Mouse (Mus musculus): Measurements from ENCODE around the gene Gm9944. TPM values are rescaled to one million over a fixed set of nuclear protein-coding genes. Genes with fewer than 3 reads are reported as not detected.

The Gm9944 gene
- total and polyA plus RNA-seq, 3 experiments = not detected

DNA sequence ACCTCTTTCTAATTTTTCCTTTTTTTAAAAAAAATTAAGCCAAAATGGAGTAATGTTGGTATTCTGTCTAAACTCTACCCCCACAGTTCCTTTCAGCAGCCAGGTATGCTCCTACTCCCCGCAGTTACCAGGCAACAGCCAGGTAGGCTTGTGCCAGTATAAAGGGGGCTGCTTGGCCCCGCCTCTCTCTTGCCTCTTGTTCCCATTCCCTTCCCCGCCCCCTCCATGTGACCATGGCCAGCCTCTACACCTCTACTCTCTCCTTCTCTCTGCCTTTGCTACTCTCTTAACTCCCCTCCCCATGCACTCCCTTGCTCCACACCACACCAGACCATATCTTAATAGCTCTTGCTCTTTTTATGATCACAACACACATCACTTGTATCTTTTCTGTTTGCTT lies 46.9 kb downstream of the Gm9944 start:
- Histone ChIP-seq H3K27ac (ENCODE audit: control insufficient read depth, low read depth, low read length) (no peak overlapping the region), H3K4me3 (ENCODE audit: control insufficient read depth in 1 of 2, insufficient read depth in 1 of 2, low read depth in 2 of 2, low read length in 2 of 2) (no peak overlapping the region), H3K9me3 (replicated peaks; ENCODE audit: insufficient read depth, low read length) (no peaks in the 10 kb centered on the region), H3K27me3 (ENCODE audit: control insufficient read depth in 1 of 2, insufficient read depth in 2 of 2, low read length in 2 of 2) (no peaks in the 10 kb centered on the region), H3K4me1 (ENCODE audit: control insufficient read depth in 1 of 2, insufficient read depth in 2 of 2, low read length in 2 of 2) (no peaks in the 10 kb centered on the region), H3K79me2 (ENCODE audit: control insufficient read depth, insufficient read depth, low read length, poor library complexity) (no peaks in the 10 kb centered on the region), H3K36me3 (ENCODE audit: control insufficient read depth in 1 of 2, insufficient read depth in 2 of 2, low read length in 2 of 2) (no peaks in the 10 kb centered on the region), H3K9ac (ENCODE audit: control insufficient read depth, low read depth, low read length, poor library complexity, severe bottlenecking) (no peak overlapping the region)
- DNase-seq (ENCODE audit: low read depth, low spot score) = no peak
- TF ChIP-seq RCOR1 (IDR thresholded peaks at IDR 0.05; ENCODE audit: low read depth, low read length) (no peak), ZMIZ1 (IDR thresholded peaks at IDR 0.05; ENCODE audit: low read depth, low read length) (no peak), ETS1 (IDR thresholded peaks at IDR 0.05; ENCODE audit: low read depth, low read length) (no peak), TAL1 (IDR thresholded peaks at IDR 0.05; ENCODE audit: low read length) (no peak), JUND (IDR thresholded peaks at IDR 0.05; ENCODE audit: low read depth, low read length) (no peak), MAZ (IDR thresholded peaks at IDR 0.05; ENCODE audit: low read depth, low read length) (no peak), E2F4 (IDR thresholded peaks at IDR 0.05; ENCODE audit: borderline replicate concordance, low read depth, low read length) (no peak), MAFK (IDR thresholded peaks at IDR 0.05; ENCODE audit: borderline replicate concordance, low read depth, low read length) (no peak), HCFC1 (IDR thresholded peaks at IDR 0.05; ENCODE audit: low read depth, low read length) (no peak)

DNA sequence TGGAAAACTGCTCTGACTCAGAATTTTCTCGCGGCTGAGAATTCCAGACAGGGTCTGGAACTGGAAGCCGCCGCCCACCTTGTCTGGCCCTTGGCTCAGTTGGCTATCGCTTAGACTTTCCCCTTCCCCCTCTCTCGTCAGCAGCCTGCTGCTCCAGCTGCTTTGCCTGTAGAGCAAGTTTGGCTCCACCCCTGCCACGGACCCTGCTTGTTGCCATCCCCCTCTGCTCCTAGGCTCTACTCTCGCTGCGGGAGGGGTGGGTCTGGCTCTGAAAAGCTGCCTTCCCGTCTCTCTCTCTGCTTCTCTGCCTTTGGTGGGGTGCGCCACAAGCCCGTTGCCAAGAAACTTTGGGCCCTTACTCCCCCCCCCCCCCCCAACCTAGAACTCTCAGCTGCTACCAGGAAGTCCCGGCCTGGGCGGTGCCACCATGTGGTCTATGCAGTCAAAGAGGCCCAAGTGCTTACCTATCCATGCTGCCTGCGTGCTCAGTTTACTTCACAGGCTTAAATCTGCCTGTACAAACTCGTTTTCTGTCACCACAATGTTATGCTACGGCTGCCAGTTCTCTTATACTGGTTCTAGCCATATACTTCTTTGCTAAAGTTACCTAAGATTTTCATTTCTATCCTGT lies 48.5 kb downstream of the Gm9944 start:
- Histone ChIP-seq H3K9ac (ENCODE audit: control insufficient read depth, low read depth, low read length, poor library complexity, severe bottlenecking) (no peak overlapping the region), H3K27ac (ENCODE audit: control insufficient read depth, low read depth, low read length) (no peak overlapping the region), H3K36me3 (ENCODE audit: control insufficient read depth in 1 of 2, insufficient read depth in 2 of 2, low read length in 2 of 2) (no peaks in the 10 kb centered on the region), H3K27me3 (ENCODE audit: control insufficient read depth in 1 of 2, insufficient read depth in 2 of 2, low read length in 2 of 2) (no peaks in the 10 kb centered on the region), H3K4me3 (ENCODE audit: control insufficient read depth in 1 of 2, insufficient read depth in 1 of 2, low read depth in 2 of 2, low read length in 2 of 2) (no peak overlapping the region), H3K4me1 (ENCODE audit: control insufficient read depth in 1 of 2, insufficient read depth in 2 of 2, low read length in 2 of 2) (no peaks in the 10 kb centered on the region), H3K79me2 (ENCODE audit: control insufficient read depth, insufficient read depth, low read length, poor library complexity) (no peaks in the 10 kb centered on the region), H3K9me3 (replicated peaks; ENCODE audit: insufficient read depth, low read length) (no peaks in the 10 kb centered on the region)
- TF ChIP-seq JUND (IDR thresholded peaks at IDR 0.05; ENCODE audit: low read depth, low read length) (no peak), ZKSCAN1 (IDR thresholded peaks at IDR 0.05; ENCODE audit: low read depth, low read length) (no peak), CHD1 (IDR thresholded peaks at IDR 0.05; ENCODE audit: low read depth, low read length) (no peak), ZC3H11A (IDR thresholded peaks at IDR 0.05; ENCODE audit: low read depth, low read length) (no peak)
- DNase-seq (ENCODE audit: low read depth, low spot score) = no peak

Other genes with a start within 250 kb of the Gm9944 start
- gene C87977, start 240.0 kb downstream of the Gm9944 start, total RNA-seq (2012; rRNA removed) = not detected in 2 replicates
- not detected for gene C87977, start 240.0 kb downstream of the Gm9944 start, polyA plus RNA-seq (2012; ENCODE audit: insufficient read depth in 1 of 2, insufficient read length in 2 of 2, low read depth in 1 of 2, low replicate concordance in 2 of 2, missing spikeins in 1 of 2)
- gene Pramel5, start 172.8 kb downstream of the Gm9944 start, total RNA-seq (2012; rRNA removed) = not detected in 2 replicates
- gene Pramel5, start 172.8 kb downstream of the Gm9944 start, polyA plus RNA-seq (2012; ENCODE audit: insufficient read depth in 1 of 2, insufficient read length in 2 of 2, low read depth in 1 of 2, low replicate concordance in 2 of 2, missing spikeins in 1 of 2) = under 1 TPM in 1 of 2 experiments, not detected in 1; 0.35 TPM
- not detected in 2 replicates for gene Gm13128, start 123.1 kb downstream of the Gm9944 start, total RNA-seq (2012; rRNA removed)
- not detected for gene Gm13128, start 123.1 kb downstream of the Gm9944 start, polyA plus RNA-seq (2012; ENCODE audit: insufficient read depth in 1 of 2, insufficient read length in 2 of 2, low read depth in 1 of 2, low replicate concordance in 2 of 2, missing spikeins in 1 of 2)
- gene Gm13119, start 95.4 kb downstream of the Gm9944 start, total RNA-seq (2012; rRNA removed) = not detected in 2 replicates
- gene Gm13119, start 95.4 kb downstream of the Gm9944 start, polyA plus RNA-seq (2012; ENCODE audit: insufficient read depth in 1 of 2, insufficient read length in 2 of 2, low read depth in 1 of 2, low replicate concordance in 2 of 2, missing spikeins in 1 of 2) = not detected
- not detected in 2 replicates for gene Pramef20, start 75.4 kb downstream of the Gm9944 start, total RNA-seq (2012; rRNA removed)
- not detected for gene Pramef20, start 75.4 kb downstream of the Gm9944 start, polyA plus RNA-seq (2012; ENCODE audit: insufficient read depth in 1 of 2, insufficient read length in 2 of 2, low read depth in 1 of 2, low replicate concordance in 2 of 2, missing spikeins in 1 of 2)
- gene Pramef12, start 44.9 kb downstream of the Gm9944 start, total RNA-seq (2012; rRNA removed) = not detected in 2 replicates
- not detected for gene Pramef12, start 44.9 kb downstream of the Gm9944 start, polyA plus RNA-seq (2012; ENCODE audit: insufficient read depth in 1 of 2, insufficient read length in 2 of 2, low read depth in 1 of 2, low replicate concordance in 2 of 2, missing spikeins in 1 of 2)
- gene 1700012P22Rik, start 14.5 kb downstream of the Gm9944 start, total RNA-seq (2012; rRNA removed) = not detected in 2 replicates
- gene 1700012P22Rik, start 14.5 kb downstream of the Gm9944 start, polyA plus RNA-seq (2012; ENCODE audit: insufficient read depth in 1 of 2, insufficient read length in 2 of 2, low read depth in 1 of 2, low replicate concordance in 2 of 2, missing spikeins in 1 of 2) = not detected
- gene Aadacl3, start 10.4 kb upstream of the Gm9944 start, total RNA-seq (2012; rRNA removed) = not detected in 2 replicates
- gene Aadacl3, start 10.4 kb upstream of the Gm9944 start, polyA plus RNA-seq (2012; ENCODE audit: insufficient read depth in 1 of 2, insufficient read length in 2 of 2, low read depth in 1 of 2, low replicate concordance in 2 of 2, missing spikeins in 1 of 2) = not detected
- not detected in 2 replicates for gene 9430007A20Rik, start 66.5 kb upstream of the Gm9944 start, total RNA-seq (2012; rRNA removed)
- not detected for gene 9430007A20Rik, start 66.5 kb upstream of the Gm9944 start, polyA plus RNA-seq (2012; ENCODE audit: insufficient read depth in 1 of 2, insufficient read length in 2 of 2, low read depth in 1 of 2, low replicate concordance in 2 of 2, missing spikeins in 1 of 2)
- gene Gm13124, start 111.8 kb upstream of the Gm9944 start, total RNA-seq (2012; rRNA removed) = not detected in 2 replicates
- not detected for gene Gm13124, start 111.8 kb upstream of the Gm9944 start, polyA plus RNA-seq (2012; ENCODE audit: insufficient read depth in 1 of 2, insufficient read length in 2 of 2, low read depth in 1 of 2, low replicate concordance in 2 of 2, missing spikeins in 1 of 2)
- gene Aadacl4, start 160.4 kb upstream of the Gm9944 start, total RNA-seq (2012; rRNA removed) = not detected in 2 replicates
- gene Aadacl4, start 160.4 kb upstream of the Gm9944 start, polyA plus RNA-seq (2012; ENCODE audit: insufficient read depth in 1 of 2, insufficient read length in 2 of 2, low read depth in 1 of 2, low replicate concordance in 2 of 2, missing spikeins in 1 of 2) = not detected
- not detected in 2 replicates for gene Gm436, start 233.1 kb upstream of the Gm9944 start, total RNA-seq (2012; rRNA removed)
- not detected for gene Gm436, start 233.1 kb upstream of the Gm9944 start, polyA plus RNA-seq (2012; ENCODE audit: insufficient read depth in 1 of 2, insufficient read length in 2 of 2, low read depth in 1 of 2, low replicate concordance in 2 of 2, missing spikeins in 1 of 2)

Measured in MEL (cell line).